Mouse (Mus musculus) ES-Bruce4 (cell line): ENCODE measurements around the gene Scfd2.

Experiments used
- CTCF ChIP-seq: IDR thresholded peaks from one replicate; pipeline ENCODE4 v1.8.1; 2011; ENCODE audit warnings: low read depth, low read length
- EP300 ChIP-seq: IDR thresholded peaks from 2 replicates; pipeline ENCODE4 v1.6.1; 2011; ENCODE audit warnings: low read depth, low read length; ENCODE audit not compliant: insufficient read depth
- POLR2A ChIP-seq: IDR thresholded peaks from one replicate; pipeline ENCODE4 v1.8.1; 2011; ENCODE audit warnings: low read length; ENCODE audit not compliant: insufficient read depth

DNA sequence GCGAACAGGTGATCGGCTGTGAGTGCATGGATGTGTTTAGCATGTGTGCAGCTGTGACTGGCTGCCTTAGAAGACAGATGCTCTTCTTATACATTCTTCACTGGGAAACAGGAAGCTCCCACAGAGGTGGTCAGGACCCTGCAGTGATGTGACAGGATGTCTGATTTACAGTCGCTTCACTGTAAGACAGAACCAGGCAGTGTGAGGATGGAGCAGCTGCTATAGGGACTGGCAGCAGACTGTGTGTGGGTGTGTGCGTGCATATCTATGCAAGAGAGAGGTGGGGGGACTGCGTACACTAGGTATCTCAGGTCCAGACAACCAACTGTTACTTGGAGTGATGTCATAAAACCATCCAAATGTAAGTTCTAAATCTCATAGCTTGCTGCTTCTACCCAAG, 254.3 kb downstream of the Scfd2 start:
- TF ChIP-seq CTCF (no peak), POLR2A (no peak), EP300 (no peak)
